Mouse (Mus musculus) small intestine, adult 10 weeks (tissue): Measurements from ENCODE around the gene Stpg3. TPM values are rescaled to one million over a fixed set of nuclear protein-coding genes. Genes with fewer than 3 reads are reported as not detected.

Experiments
- polyA plus RNA-seq: library from polyadenylated mRNA; stranded (reverse); fragments of 350-450 nt; fragmentation: Illumina TruSeq; extraction: RNeasy Lipid Tissue Mini Kit (QIAGEN cat#74804); gene quantifications from one replicate; pipeline ENCODE4 v1.2.3, GENCODE M21; 2014; ENCODE audit warnings: low replicate concordance

Gene Stpg3
- not detected for polyA plus RNA-seq

GRCm38 (mm10) chr2:25214444-25214843 is at the start of gene Stpg3:
Stpg3 (minus strand) TSS chr2:25214637.

GRCm38 (mm10) chr2:25262291-25262767 is 47.9 kb upstream of the Stpg3 start, which contains the start of gene Tprn:
Tprn (plus strand) TSS chr2:25262618.

GRCm38 (mm10) chr2:25255284-25255779 is 40.9 kb upstream of the Stpg3 start, which contains the start of gene Tmem203:
Tmem203 (plus strand) TSS chr2:25255439.

GRCm38 (mm10) chr2:25246183-25247072 is 32.0 kb upstream of the Stpg3 start, which contains the start of gene AL732309.1:
AL732309.1 (minus strand) TSS chr2:25246863.

GRCm38 (mm10) chr2:25242101-25242506 is 27.7 kb upstream of the Stpg3 start, which contains the start of the genes Rnf208 and Cysrt1:
Rnf208 (plus strand) TSS chr2:25242255.
Cysrt1 (minus strand) TSS chr2:25242452.

GRCm38 (mm10) chr2:25236614-25237013 is 22.2 kb upstream of the Stpg3 start, which contains the start of gene Rnf224:
Rnf224 (minus strand) TSS chr2:25236787.

GRCm38 (mm10) chr2:25234050-25234449 is 19.6 kb upstream of the Stpg3 start, which contains the start of gene Slc34a3:
Slc34a3 (minus strand) TSS chr2:25234364.

GRCm38 (mm10) chr2:25224492-25224765 is 10.0 kb upstream of the Stpg3 start, which contains the start of gene Tubb4b:
Tubb4b (minus strand) TSS chr2:25224702.

GRCm38 (mm10) chr2:25218445-25218844 is 4.0 kb upstream of the Stpg3 start, which contains the start of gene Fam166a:
Fam166a (plus strand) TSS chr2:25218745.

GRCm38 (mm10) chr2:25211121-25211670 is 3.2 kb downstream of the Stpg3 start, which contains the start of gene Nelfb:
Nelfb (minus strand) TSS chr2:25211489.

GRCm38 (mm10) chr2:25196172-25196954 is 18.1 kb downstream of the Stpg3 start, which contains the start of gene Tor4a:
Tor4a (minus strand) TSS chr2:25196886.

GRCm38 (mm10) chr2:25180478-25180903 is 33.9 kb downstream of the Stpg3 start, which contains the start of gene Nrarp:
Nrarp (plus strand) TSS chr2:25180758.

Other genes starting within 250 kb of the Stpg3 start
- 23.6 TPM for gene Mrpl41, start 239.5 kb downstream of the Stpg3 start, polyA plus RNA-seq
- gene Pnpla7, start 238.6 kb downstream of the Stpg3 start, polyA plus RNA-seq, result 2.2 TPM
- gene Nsmf, start 160.3 kb downstream of the Stpg3 start, polyA plus RNA-seq, result 1.8 TPM
- 43.1 TPM for gene Entpd8, start 134.3 kb downstream of the Stpg3 start, polyA plus RNA-seq
- not detected for gene Noxa1, start 119.5 kb downstream of the Stpg3 start, polyA plus RNA-seq
- 17.8 TPM for gene Nrarp, start 33.9 kb downstream of the Stpg3 start, polyA plus RNA-seq
- gene Tor4a, start 17.8 kb downstream of the Stpg3 start, polyA plus RNA-seq, result 2.0 TPM
- 3.2 TPM for gene Nelfb, start 3.1 kb downstream of the Stpg3 start, polyA plus RNA-seq
- not detected for gene Fam166a, start 4.1 kb upstream of the Stpg3 start, polyA plus RNA-seq
- gene Tubb4b, start 10.1 kb upstream of the Stpg3 start, polyA plus RNA-seq, result 46.6 TPM
- gene Slc34a3, start 19.7 kb upstream of the Stpg3 start, polyA plus RNA-seq, result not detected
- not detected for gene Rnf224, start 22.1 kb upstream of the Stpg3 start, polyA plus RNA-seq
- gene Rnf208, start 27.6 kb upstream of the Stpg3 start, polyA plus RNA-seq, result not detected
- not detected for gene Cysrt1, start 27.8 kb upstream of the Stpg3 start, polyA plus RNA-seq
- 0.93 TPM for gene AL732309.1, start 32.2 kb upstream of the Stpg3 start, polyA plus RNA-seq
- gene Tmem203, start 40.8 kb upstream of the Stpg3 start, polyA plus RNA-seq, result not detected
- 2.3 TPM for gene Tprn, start 48.0 kb upstream of the Stpg3 start, polyA plus RNA-seq
- gene Ssna1, start 57.8 kb upstream of the Stpg3 start, polyA plus RNA-seq, result 0.56 TPM
- gene Anapc2, start 57.8 kb upstream of the Stpg3 start, polyA plus RNA-seq, result 4.6 TPM
- gene Tmem210, start 73.5 kb upstream of the Stpg3 start, polyA plus RNA-seq, result not detected
- 0.37 TPM for gene Lrrc26, start 75.3 kb upstream of the Stpg3 start, polyA plus RNA-seq
- gene Grin1, start 104.5 kb upstream of the Stpg3 start, polyA plus RNA-seq, result not detected
- gene Man1b1, start 117.7 kb upstream of the Stpg3 start, polyA plus RNA-seq, result 13.8 TPM
- 2.0 TPM for gene Dpp7, start 141.7 kb upstream of the Stpg3 start, polyA plus RNA-seq
- 5.0 TPM for gene Uap1l1, start 151.0 kb upstream of the Stpg3 start, polyA plus RNA-seq
- 0.11 TPM for gene Sapcd2, start 157.7 kb upstream of the Stpg3 start, polyA plus RNA-seq
- gene Entpd2, start 181.2 kb upstream of the Stpg3 start, polyA plus RNA-seq, result not detected
- 4.4 TPM for gene Npdc1, start 184.7 kb upstream of the Stpg3 start, polyA plus RNA-seq
- not detected for gene Fut7, start 208.6 kb upstream of the Stpg3 start, polyA plus RNA-seq
- 0.48 TPM for gene Abca2, start 214.1 kb upstream of the Stpg3 start, polyA plus RNA-seq
- gene Clic3, start 242.2 kb upstream of the Stpg3 start, polyA plus RNA-seq, result not detected
- gene Paxx, start 246.5 kb upstream of the Stpg3 start, polyA plus RNA-seq, result 5.1 TPM